Mouse (Mus musculus): Measurements from ENCODE around the gene Ccdc57.

GRCm38 (mm10) chr11:120862819-120863218 lies 69.9 kb downstream of the Ccdc57 start:
- TF ChIP-seq POLR2A (IDR thresholded peaks at IDR 0.05; ENCODE audit: low read depth, low read length) (no peak), CTCF (IDR thresholded peaks at IDR 0.05; ENCODE audit: borderline replicate concordance, insufficient read depth, low read length) (no peak)

Measured in embryonic fibroblast, embryonic 13.5 days (primary cell).